Mouse (Mus musculus) retina, postnatal 1 day (tissue): ENCODE measurements around the gene Taldo1.

ENCODE experiments used
- DNase-seq: peaks from one replicate; pipeline ENCODE4 v3.0.0-alpha.2; 2012

Taldo1 gene

DNA sequence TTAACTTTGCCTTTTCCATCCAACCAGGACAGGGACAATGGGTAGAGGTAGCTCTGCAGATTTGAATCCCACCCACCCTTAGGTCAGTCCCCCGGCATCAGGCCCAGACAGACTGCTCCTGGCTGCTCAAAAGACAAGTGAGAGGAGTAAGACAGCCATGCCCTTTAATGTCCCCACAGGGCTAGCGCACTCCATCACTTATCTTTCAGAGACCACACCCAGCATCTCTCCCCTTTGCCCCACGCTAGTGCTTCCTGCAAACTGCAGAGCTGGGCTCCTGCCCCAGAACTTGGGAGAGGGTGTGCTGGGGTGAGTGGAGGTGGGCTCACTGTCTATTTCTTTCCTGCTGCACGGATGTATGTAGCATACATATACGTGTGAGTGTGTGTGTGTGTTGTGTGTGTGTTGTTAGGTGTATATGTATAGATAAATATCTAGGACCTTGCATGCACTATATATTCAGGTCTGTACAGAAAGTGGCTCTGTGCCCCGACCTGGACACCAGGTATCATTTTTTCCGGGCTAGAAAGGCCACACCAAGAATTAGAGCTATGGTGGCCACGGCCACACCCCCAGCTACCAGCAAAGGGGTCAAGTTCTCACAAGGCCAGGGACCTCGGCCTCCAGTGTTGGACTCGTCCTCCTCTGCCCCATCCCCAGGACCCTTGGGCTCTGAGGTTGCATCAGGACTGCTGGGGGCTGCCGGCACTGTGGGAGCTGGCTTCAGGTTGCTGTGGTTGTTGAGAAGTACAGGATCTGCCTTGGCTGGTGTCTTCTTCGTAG is 35.1 kb downstream of the Taldo1 start:
- no peak for DNase-seq

DNA sequence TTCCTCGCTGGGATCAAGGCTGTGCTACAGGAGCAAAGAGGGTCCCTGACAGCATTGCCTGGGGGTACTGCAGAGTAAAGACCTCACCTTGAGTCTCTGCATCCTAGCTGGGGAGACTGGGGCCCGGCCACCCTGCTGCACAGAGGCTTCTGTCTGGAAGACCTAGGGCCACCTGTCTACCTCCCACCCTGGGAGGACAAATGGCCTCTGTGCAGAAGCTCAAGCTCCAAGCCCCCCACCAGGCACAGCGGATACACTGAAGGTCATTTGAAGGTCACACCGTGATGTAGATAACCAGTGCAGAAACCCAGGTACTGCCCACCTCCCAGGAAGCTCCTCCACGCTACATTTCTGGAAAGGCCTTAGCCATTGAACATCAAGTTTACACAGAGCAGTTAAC is 36.7 kb downstream of the Taldo1 start:
- DNase-seq = no peak

DNA sequence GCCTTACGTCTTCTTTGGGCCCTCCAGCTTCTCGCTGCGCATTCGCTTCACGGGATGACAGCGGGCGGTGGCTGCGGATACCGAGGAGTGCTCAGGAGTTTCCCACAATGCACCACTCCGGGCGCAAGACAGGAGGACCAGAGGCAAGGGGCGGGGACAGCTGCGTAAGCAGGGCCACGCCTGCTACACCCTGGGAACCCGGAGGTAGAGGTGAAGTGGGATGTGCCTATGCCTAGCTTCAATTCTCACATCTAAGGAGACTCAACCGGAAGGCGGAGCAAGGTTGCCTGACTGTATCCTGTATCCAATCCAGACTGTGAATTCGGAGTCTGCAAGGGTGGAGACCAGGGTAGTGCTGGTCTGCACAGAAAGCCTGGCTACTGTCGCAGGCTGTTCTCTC is 37.3 kb downstream of the Taldo1 start, which contains the start of gene Cend1:
TSS of gene Cend1 (minus strand) at position 182 of the 400 bp plus-strand sequence.
- peak; percentile 78 for DNase-seq

DNA sequence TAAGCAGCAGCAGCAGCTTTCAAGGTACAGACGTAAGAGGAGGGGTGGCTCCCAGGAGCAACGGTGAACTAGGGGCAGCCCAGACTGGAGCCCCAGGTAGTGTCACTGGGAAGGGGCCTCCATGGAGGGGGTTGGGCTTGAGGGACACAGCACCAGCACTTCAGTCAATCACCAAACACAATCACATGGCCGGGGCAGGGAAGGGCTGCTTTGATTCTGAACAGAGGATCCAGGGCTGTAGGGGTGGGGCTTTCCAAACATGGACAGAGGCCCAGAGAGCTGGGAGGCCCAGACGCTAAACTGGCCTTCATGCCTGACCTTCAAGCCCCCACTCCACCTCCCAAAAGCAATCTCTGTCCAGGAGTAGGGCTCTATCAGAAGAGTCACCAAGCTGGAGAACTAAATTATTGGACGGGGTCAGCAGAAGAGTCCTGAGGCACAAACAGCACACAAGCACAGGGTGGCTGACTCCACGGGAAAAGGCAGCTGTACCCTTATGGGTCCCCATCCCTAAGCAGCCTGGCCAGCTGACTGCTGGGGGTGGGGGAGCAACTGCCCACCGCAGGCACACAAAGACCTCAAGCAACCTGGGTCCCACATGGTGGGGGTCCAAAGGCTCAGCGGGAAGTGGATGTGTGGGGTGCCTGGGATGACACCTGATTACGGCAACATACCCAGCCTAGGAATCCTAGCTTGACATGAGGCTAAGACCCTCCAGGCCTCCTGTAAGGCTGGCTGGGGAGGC is 38.0 kb downstream of the Taldo1 start:
- DNase-seq = no peak

GRCm38 (mm10) chr7:141430585-141431240 is 38.7 kb downstream of the Taldo1 start:
- DNase-seq = no peak

DNA sequence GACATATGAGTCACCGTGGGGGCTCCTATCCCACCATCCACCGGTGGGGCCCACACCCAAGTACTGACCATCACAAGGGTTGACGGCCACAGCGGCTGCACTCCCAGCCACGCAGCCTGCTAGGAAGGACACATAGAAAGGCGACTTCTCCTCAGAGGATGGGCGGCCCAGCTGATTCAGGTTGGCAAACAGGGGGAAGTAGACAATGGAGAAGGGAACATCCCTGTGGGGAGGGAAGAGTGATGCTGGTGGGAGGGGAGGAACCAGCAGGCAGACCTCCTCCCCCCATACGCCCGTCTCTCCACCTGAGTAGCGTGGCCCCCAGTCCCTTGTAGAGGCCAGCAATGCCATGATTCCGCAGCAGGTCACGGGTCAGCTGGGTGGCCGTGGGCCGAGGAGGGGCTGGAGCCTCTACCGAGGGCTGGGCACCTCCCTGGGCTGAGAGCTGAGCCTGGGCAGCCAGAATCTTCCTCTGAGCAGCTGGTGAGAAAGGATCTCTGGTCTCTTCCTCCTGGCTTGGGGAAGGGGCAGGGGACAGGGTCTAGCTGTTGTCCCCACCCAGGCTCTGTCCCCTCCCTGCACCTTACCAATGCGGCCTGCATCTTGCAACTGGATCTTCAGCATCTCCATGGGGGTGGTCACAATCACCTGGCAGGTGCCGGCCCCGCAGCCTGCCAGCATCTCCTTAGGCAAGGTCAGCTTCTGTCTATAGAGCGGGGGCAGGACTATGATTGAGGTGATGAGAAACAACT is 39.6 kb downstream of the Taldo1 start:
- DNase-seq = no peak

- no peak for DNase-seq
These were observed 40.2 kb downstream of the Taldo1 start for GRCm38 (mm10) chr7:141432186-141432611.

DNA sequence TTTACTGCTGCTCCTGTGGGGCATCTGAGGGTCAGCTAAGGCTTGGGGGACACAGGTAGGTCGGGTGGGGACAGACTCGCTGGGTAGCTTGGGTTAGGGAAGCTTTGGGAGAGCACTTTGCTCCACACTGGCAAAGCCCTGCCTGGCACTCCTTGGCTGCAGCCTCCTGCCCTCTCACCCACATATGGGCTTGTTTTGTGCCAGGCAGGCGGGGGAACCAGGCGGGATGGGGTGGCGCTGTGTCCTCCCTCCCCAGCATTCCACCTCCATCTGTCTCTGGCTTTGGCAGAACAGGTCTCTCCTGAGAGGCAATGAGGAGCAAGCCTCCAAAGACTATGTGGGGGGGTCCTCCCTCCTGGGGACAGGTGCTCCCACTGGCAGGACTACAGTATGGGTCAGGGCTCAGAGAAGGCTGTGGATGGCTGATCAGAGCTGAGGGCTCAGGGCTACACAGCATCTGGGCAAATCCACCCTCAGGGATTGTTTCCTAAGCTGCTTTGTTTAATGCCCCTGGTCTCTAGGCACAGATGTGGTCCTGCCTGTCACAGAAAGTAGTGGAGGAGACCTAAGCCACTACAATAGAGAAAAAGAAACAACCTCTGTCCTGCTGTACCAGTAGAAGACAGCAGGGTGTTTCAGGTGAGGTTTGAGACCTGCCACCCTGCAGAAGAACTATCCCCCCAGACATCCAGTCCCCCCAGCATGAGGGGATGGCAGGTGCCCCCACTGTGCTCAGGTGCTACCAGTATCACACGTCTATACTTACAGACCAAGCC is 40.9 kb downstream of the Taldo1 start:
- DNase-seq = peak; percentile 58

DNA sequence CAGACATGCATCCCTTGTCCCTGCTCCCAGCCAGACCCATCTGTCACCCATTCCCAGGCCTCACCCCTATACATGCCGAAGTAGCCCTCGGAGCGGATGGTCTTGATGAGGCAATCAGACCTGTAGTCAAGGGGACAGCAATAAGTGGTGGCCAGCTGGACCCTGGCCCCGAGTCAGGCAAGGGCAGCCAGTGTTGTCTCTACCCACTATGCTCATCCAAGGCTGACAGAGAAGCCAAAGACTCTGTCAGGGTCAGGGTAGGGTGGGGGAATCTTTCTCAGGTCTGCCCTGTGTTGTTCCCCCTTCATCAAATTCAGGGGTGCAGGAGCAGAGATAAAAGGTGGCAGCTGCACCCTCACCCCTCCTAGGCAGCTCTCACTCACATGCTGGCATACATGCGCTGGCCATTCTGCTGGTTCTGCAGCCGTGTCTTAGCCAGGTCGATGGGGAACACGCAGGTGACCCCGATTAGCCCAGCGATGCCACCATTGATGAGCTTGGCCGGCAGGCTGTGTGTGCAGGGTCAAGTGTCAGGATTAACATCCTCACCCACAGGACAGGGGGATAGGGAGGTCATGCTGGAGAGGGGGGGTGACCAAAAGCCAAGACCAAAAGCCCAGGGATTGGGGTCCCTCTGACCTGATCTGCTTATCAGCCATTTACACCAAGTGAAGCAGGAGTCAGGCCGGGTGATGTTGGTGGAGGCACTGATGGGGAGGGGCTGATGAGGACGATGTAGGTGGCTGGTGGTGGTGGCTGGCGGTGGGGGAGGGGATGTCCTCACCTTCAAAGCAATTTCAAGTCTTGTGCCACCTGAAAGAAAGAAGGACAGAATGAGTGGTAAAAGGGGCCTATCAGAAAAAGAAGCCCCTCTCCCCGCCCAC is 41.8 kb downstream of the Taldo1 start:
- no peak for DNase-seq

DNA sequence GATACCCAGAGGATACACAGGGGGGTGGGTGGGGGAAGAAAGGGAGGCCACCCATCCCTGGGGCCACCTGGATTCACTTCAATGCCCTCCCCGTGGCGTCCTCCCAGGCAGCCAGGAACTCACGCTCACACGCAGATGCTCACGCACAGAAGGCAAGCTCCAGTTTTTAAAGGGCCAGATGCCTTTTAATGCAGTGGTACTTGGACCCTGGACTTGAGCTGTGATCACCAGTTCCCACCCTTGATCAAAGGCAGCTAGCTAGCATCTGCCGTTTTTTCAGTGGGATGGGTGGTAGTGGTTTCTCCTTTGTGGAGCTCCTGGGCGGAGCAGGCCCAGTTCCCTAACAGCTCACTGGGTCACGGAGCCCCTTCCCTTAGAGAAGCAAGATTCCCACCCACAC is 42.5 kb downstream of the Taldo1 start:
- peak; percentile 77 for DNase-seq

DNA sequence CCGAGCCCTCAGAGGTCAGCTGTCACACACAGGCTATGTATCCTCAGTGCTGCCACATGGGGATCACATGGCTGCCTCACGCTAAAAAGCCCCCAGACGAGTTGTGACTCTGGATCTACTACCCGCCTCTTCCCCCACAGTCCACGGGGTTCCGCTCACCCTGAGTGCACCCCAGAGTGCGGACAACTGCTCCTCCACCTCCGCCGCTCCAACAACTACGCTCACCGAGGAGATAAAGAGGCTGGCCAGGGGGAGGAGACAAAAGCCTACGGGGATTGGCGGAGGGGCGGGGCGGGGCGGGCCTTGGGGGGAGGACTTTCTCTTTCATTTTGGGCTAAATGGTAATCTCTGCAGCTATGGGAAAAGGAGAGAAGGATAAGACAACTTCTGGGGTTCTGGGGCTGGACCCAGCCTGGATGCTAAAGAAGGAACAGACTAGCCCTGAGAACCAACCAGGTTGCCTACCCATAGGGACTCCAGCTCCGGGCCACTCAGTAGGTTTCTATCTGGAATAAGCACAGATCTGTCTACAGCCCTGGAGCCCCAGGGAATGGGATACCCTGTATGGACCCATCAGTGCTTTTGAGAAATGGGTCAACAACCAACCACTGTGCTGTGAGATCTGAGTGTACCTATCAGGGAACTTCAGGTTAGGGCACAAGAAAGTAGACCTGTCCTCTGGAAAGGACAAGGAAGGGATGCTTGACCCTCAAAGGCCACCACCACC is 43.3 kb downstream of the Taldo1 start:
- DNase-seq = peak; percentile 71

- DNase-seq = no peak
These were observed 44.0 kb downstream of the Taldo1 start for GRCm38 (mm10) chr7:141435856-141436522.

GRCm38 (mm10) chr7:141436523-141436892 is 44.5 kb downstream of the Taldo1 start:
- DNase-seq = no peak

DNA sequence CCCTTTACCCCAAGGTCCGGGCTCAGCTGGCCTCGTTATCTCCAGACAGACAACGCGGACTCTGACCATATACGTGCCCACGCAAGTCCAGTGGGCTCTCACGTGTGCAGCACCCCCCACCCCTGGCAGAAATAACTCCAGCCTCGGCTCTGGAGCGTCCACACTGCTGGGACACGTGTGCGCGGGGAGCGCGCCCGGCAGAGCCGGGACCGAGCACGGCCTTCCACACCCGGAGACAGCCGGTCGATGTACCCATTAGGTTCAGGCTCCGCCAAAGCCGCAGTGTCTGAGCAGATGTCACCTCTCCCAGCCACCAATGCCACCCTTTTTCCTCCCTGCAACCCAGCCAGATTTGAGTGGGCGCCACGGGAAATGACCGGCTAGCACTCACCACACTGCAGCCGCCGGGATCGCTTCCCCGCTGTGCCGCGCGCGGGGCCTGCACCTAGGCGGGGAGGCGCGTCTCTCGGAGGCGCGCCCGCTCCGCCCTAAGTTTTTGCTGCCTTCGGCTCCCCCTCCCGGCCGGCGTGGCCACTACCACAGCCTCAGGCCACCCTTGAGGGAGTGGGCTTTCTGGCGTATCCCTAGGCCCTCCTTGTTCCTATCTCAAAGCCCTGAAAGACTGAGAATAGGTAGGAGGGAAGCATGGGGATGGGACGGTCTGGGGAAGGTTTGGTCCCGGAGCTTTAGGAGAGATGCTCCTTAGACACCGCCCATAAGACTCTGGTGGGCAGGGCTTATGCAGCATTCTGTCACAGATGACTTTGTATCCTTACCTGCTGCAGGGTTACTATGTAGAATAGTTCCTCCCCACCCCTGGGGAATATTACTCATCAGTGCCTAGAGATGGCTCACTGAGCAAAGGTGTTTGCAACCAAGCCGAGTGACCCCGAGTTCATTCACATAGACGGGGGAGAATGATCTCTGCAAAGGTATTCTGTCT is 45.5 kb downstream of the Taldo1 start, which contains the start of gene Slc25a22:
TSS of gene Slc25a22 (minus strand) at position 715 of the 943 bp plus-strand sequence.
- DNase-seq = peak; percentile 86

- no peak for DNase-seq
These were observed 46.4 kb downstream of the Taldo1 start for GRCm38 (mm10) chr7:141438201-141438968.

DNA sequence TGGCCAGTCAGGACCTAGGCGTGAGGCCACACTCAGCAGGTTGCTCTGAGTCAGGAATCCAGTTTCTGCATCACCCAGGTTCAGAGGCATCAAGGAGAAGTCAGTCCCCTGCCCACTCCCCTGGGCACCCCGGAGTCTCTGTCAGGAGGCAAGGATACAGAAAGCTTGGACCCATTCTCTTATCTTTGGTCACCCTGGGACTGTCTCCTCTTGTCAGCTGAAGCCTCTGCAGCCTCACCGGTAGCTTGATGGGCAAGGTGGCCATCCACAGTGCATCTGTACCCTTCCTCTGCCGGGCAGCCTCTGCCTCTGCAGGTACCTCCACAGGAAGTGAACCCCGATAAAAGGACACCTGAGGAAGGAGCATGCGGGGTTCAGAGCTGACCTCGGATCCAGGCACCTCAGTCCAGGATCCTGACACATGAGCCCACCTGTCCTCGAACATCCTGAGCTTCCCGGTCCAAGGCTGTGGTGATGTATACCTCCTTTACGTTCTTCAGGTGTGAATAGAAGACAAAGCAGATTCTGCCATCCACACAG is 47.2 kb downstream of the Taldo1 start:
- no peak for DNase-seq

GRCm38 (mm10) chr7:141439811-141440210 is 47.8 kb downstream of the Taldo1 start:
- DNase-seq = no peak
